Mouse (Mus musculus) gastrocnemius, adult 18-20 months (tissue): ENCODE data around the gene Pcyox1. TPM values are rescaled to one million over a fixed set of nuclear protein-coding genes. Genes with fewer than 3 reads are reported as not detected.
"Not testable (repeated sequence)": the region's sequence is repeated elsewhere in the genome, so short reads cannot be mapped to it uniquely, and the experiment has no call there.

Experiments
- DNase-seq: peaks from one replicate; pipeline ENCODE4 v3.0.0; 2021; ENCODE audit warnings: low spot score
- total RNA-seq, 2 experiments: library from RNA; stranded (reverse); gene quantifications; 2 replicates each; pipeline ENCODE4 v1.2.3; 2021

Pcyox1 gene
- total RNA-seq, 2 experiments from 2014 or later = 50.6 to 54.0 TPM

DNA sequence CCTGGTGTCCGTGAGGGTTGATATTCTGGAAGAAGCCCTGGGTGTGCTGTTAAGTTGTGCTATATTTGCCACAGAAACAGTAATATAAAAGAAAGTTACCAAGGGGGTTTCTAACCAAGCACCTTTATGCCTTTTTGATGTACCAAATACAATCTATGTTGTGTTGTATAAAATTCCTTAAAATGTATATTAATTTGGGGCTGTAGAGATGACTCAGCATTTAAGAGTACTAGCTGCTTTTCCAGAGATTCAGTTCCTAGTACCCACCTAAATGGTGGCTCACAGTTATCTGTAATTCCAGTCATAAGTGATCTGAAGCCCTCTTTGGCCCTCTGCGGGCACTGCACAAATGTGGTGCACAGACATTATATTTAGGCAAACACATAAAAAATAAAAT, 30.1 kb downstream of the Pcyox1 start:
- no peak for DNase-seq

DNA sequence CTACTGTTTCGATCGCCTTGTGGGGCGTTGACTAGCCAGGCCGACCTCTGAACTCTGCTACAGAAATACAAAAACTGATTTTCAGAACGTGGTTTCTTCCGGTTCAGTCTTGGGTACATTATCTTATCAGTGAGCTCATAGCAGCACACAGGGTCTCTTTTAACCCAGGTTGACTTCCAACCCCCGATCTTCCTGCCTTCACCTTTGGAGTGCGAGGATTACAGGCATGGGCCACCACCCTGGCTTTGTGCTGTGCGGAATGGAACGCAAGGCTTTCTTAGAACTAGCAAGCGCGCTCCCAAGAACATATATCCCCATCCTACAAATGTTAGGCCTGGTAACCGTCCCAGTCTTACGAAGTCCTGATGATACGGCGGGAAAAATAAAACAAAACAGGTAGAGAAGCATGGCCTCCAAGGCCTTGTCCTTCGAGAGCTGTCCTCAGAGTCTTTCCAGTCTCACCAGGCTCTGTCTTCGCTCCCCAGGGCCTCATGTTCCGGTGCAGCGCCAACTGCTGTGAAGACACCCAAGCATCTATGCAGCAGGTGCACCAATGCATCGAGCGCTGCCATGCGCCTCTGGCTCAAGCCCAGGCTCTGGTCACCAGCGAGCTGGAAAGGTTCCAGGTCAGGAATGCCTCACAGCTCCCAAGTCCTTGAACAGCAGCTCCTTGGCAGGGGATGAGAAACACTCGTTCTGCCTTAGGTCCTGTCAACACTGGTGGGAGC, 30.7 kb downstream of the Pcyox1 start:
- peak; percentile 7 for DNase-seq

- peak; percentile 97 for DNase-seq
These were observed 31.4 kb downstream of the Pcyox1 start, which contains the start of gene Fam136a for GRCm38 (mm10) chr6:86365371-86366124. TSS of gene Fam136a (plus strand) at chr6:86365646.

GRCm38 (mm10) chr6:86364442-86365141, 32.4 kb downstream of the Pcyox1 start:
- DNase-seq = peak; percentile 77

DNA sequence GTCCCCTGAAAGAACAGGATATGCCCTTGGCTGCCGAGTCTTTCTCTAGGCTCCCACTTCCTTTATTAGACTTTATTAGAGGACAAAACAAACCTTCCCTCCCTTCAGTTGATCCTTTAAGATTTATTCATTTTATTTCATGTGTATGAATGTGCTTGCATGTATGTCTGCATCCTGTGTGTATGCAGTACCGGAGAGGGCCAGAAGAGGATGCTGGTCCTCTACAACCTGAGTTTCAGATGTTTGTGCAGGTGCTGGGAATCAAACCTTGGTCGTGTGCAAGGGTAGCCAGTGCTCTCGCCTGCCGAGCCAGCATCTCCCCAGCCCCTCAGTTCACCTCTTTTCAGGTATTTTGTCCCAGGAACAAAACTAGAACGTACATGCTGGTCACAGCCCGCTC, 35.6 kb downstream of the Pcyox1 start:
- DNase-seq = no peak

DNA sequence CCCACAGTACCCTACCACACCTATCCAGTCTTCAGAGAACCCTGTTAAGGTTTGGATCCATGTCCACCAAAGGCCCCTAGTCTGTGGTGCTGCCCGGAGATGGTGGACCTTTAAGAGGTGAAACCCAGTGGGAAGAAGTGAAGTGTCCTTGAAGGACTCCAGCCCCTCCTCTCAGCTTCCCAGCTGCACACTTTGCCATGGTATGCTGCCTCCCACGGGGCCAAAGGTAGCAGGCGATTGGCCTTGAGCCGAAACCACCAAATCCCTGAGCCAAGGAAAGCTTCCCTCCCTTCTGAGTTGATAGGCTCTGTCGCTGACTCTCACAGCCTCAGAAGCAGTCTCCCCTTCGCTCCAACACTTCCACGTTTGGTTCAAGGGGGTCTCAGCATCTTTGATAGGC, 36.3 kb downstream of the Pcyox1 start:
- no peak for DNase-seq

- DNase-seq = no peak
These were observed 40.0 kb downstream of the Pcyox1 start for GRCm38 (mm10) chr6:86356956-86357355.

- no peak for DNase-seq
These were observed 42.0 kb downstream of the Pcyox1 start for GRCm38 (mm10) chr6:86354948-86355347.

GRCm38 (mm10) chr6:86349257-86349656, 47.7 kb downstream of the Pcyox1 start:
- DNase-seq = no peak

GRCm38 (mm10) chr6:86346063-86346462, 50.9 kb downstream of the Pcyox1 start:
- no peak for DNase-seq

- no peak for DNase-seq
These were observed 53.3 kb downstream of the Pcyox1 start for GRCm38 (mm10) chr6:86343656-86344055.

GRCm38 (mm10) chr6:86336340-86336739, 60.6 kb downstream of the Pcyox1 start:
- DNase-seq = not testable (repeated sequence)

Other genes with a start within 250 kb of the Pcyox1 start
- under 1 TPM; 0.27 to 0.36 TPM for gene Tgfa, start 201.9 kb downstream of the Pcyox1 start, total RNA-seq
- 10 to 100 TPM; 11.3 to 12.6 TPM for gene Fam136a, start 31.5 kb downstream of the Pcyox1 start, total RNA-seq
- gene Snrpg, start 25.9 kb downstream of the Pcyox1 start, total RNA-seq = 10 to 100 TPM; 27.9 to 31.6 TPM
- gene Tia1, start 7.1 kb upstream of the Pcyox1 start, total RNA-seq = 10 to 100 TPM; 19.2 to 20.9 TPM
- not detected for gene Gm44790, start 29.5 kb upstream of the Pcyox1 start, total RNA-seq
- gene C87436, start 41.2 kb upstream of the Pcyox1 start, total RNA-seq = 1 to 10 TPM; 9.2 to 10.0 TPM
- gene Pcbp1, start 129.2 kb upstream of the Pcyox1 start, total RNA-seq = 100 to 1,000 TPM; 114 to 128 TPM
- gene Asprv1, start 231.0 kb upstream of the Pcyox1 start, total RNA-seq = not detected